ENCODE assay signal across 8 mouse cellular contexts in genomic region chr14:20836905-20837376, GRCm38 (mm10). TPM values are rescaled to one million over a fixed set of nuclear protein-coding genes. Genes with fewer than 3 reads are reported as not detected.
A peak's percentile ranks its signal among the peaks of the same experiment; 100 is the strongest.
DNase-seq lines count a peak whose midpoint lies in the region; ATAC-seq and TF ChIP-seq lines count a peak whose summit lies in the region.

No protein-coding gene starts in this region.

- peak; percentile 90 for DNase-seq in heart, adult 11 months
- no peak for DNase-seq in heart, adult 9 months (ENCODE audit: low spot score in 2 of 2)
- DNase-seq in ES-E14 (ENCODE audit: low read depth, low spot score), result no peak
- DNase-seq in embryo, embryonic 10.5 days (ENCODE audit: low spot score), result no peak
- no peak for DNase-seq in spleen, adult 12 weeks (ENCODE audit: low spot score)

- ATAC-seq in heart, embryonic 12.5 days (ENCODE audit: insufficient number of reproducible peaks, low FRiP score), result 0 out of 2 replicates have a peak, but pooled peaks have one; percentile 19
- no peak; the same call in 1 of the 2 replicates for ATAC-seq in limb, embryonic 13.5 days (ENCODE audit: low FRiP score, low read depth)
- ATAC-seq in neutrophil, adult 5-6 weeks (ENCODE audit: extremely low read depth, insufficient number of reproducible peaks, low FRiP score, poor library complexity, severe bottlenecking), result peak; percentile 54; the same call in 1 of the 2 replicates

- no peaks in the 10 kb centered on the region for H3K27me3 ChIP-seq in heart, embryonic 12.5 days (replicated peaks)
- no peaks in the 10 kb centered on the region for H3K27me3 ChIP-seq in limb, embryonic 13.5 days

- H3K9ac ChIP-seq in ES-E14 (ENCODE audit: insufficient read depth, low read depth, low read length, poor library complexity, severe bottlenecking), result peak overlapping the region; percentile 53; the same call in 1 of the 2 replicates
- H3K9ac ChIP-seq in heart, embryonic 12.5 days, result peak overlapping the region; percentile 72
- H3K9ac ChIP-seq in limb, embryonic 13.5 days, result peak overlapping the region; percentile 81

- H3K9me3 ChIP-seq in ES-E14 (ENCODE audit: control insufficient read depth, insufficient read depth, low read depth, low read length), result no peaks in the 10 kb centered on the region
- no peaks in the 10 kb centered on the region for H3K9me3 ChIP-seq in heart, embryonic 12.5 days (replicated peaks)
- no peaks in the 10 kb centered on the region for H3K9me3 ChIP-seq in limb, embryonic 13.5 days

- peak overlapping the region; percentile 88 for H3K4me2 ChIP-seq in heart, embryonic 12.5 days
- peak overlapping the region; percentile 97 for H3K4me2 ChIP-seq in limb, embryonic 13.5 days (replicated peaks)

- WGBS in heart, embryonic 12.5 days, result 4% methylated on average over 10 of the region's 10 CpGs
- WGBS in limb, embryonic 13.5 days, result 7% methylated on average over 10 of the region's 10 CpGs

- H3K4me1 ChIP-seq in ES-E14 (ENCODE audit: control insufficient read depth in 2 of 2, insufficient read depth in 2 of 2, low read length in 2 of 2, poor library complexity in 1 of 2), result no peaks in the 10 kb centered on the region
- peaks cover 7% of the 10 kb centered on the region for H3K4me1 ChIP-seq in heart, embryonic 12.5 days (replicated peaks)
- H3K4me1 ChIP-seq in limb, embryonic 13.5 days, result peaks cover 15% of the 10 kb centered on the region; the same call in 1 of the 2 replicates

- no peaks in the 10 kb centered on the region for H3K36me3 ChIP-seq in ES-E14 (ENCODE audit: control insufficient read depth, insufficient read depth, low read length, poor library complexity, severe bottlenecking)
- H3K36me3 ChIP-seq in heart, embryonic 12.5 days, result no peaks in the 10 kb centered on the region
- H3K36me3 ChIP-seq in limb, embryonic 13.5 days, result no peaks in the 10 kb centered on the region

- in situ Hi-C loops in ES-E14 (cut with MboI; ENCODE audit: low sequenced_read_pairs in 2 of 2, unreplicated experiment in 2 of 2), result no loop called here

- H3K4me3 ChIP-seq in ES-E14 (ENCODE audit: insufficient read depth in 1 of 2, low read depth in 1 of 2, low read length in 2 of 2, poor library complexity in 1 of 2, severe bottlenecking in 1 of 2), result peak overlapping the region; percentile 57 to 58
- H3K4me3 ChIP-seq in heart, embryonic 12.5 days, result peak overlapping the region; percentile 50
- peak overlapping the region; percentile 56 for H3K4me3 ChIP-seq in limb, embryonic 13.5 days

- no peak overlapping the region for H3K27ac ChIP-seq in ES-E14 (ENCODE audit: insufficient read depth, low read depth, low read length, poor library complexity, severe bottlenecking)
- no peak overlapping the region for H3K27ac ChIP-seq in heart, embryonic 12.5 days (ENCODE audit: poor library complexity, severe bottlenecking)
- no peak overlapping the region for H3K27ac ChIP-seq in limb, embryonic 13.5 days

TF ChIP-seq in ES-E14, 5 proteins besides CTCF, POLR2A, EP300 and RAD21:
- TF ChIP-seq CHD2 (IDR thresholded peaks at IDR 0.05; ENCODE audit: low read depth, low read length) (no peak), MAFK (IDR thresholded peaks at IDR 0.05; ENCODE audit: insufficient read depth, low read depth, low read length) (no peak), ZC3H11A (IDR thresholded peaks at IDR 0.05; ENCODE audit: borderline replicate concordance, low read depth, low read length) (no peak), ZNF384 (IDR thresholded peaks at IDR 0.05; ENCODE audit: low read depth, low read length) (no peak), HCFC1 (IDR thresholded peaks at IDR 0.05; ENCODE audit: borderline replicate concordance, insufficient read depth, low read length) (no peak)

RNA-seq across cellular contexts. Expression of gene Plau, which starts 0.5 kb away (rescaled TPM):
- total RNA-seq in ES-E14 (2012; rRNA removed), result 4.4 and 13.7 TPM in 2 replicates
- 0.77 and 1.1 TPM in 2 replicates for polyA plus RNA-seq in heart, embryonic 12.5 days (2016; fragmentation: Nextera tagmentation; extraction: Ambion mirVana)
- 2.9 and 3.0 TPM in 2 replicates for polyA plus RNA-seq in limb, embryonic 13.5 days (2015; fragmentation: Nextera tagmentation; extraction: Ambion mirVana)
- 0.12 and 0.81 TPM in 2 replicates for total RNA-seq in neutrophil, adult 5-6 weeks (2017)

RNA-seq across cellular contexts. Expression of gene Camk2g, which starts 43.1 kb away (rescaled TPM):
- 28.7 and 31.2 TPM in 2 replicates for total RNA-seq in ES-E14 (2012; rRNA removed)
- polyA plus RNA-seq in heart, embryonic 12.5 days (2016; fragmentation: Nextera tagmentation; extraction: Ambion mirVana), result 65.4 and 69.5 TPM in 2 replicates
- 63.5 and 74.6 TPM in 2 replicates for polyA plus RNA-seq in limb, embryonic 13.5 days (2015; fragmentation: Nextera tagmentation; extraction: Ambion mirVana)
- 53.7 and 64.2 TPM in 2 replicates for total RNA-seq in neutrophil, adult 5-6 weeks (2017)
